Mouse (Mus musculus) fibroblast of lung, adult 2 months (primary cell): ENCODE measurements around the gene Slc5a5.

ENCODE experiments used
- DNase-seq: peaks from one replicate; pipeline ENCODE4 v3.0.0-alpha.2; 2011; ENCODE audit warnings: low read depth

Slc5a5 gene

DNA sequence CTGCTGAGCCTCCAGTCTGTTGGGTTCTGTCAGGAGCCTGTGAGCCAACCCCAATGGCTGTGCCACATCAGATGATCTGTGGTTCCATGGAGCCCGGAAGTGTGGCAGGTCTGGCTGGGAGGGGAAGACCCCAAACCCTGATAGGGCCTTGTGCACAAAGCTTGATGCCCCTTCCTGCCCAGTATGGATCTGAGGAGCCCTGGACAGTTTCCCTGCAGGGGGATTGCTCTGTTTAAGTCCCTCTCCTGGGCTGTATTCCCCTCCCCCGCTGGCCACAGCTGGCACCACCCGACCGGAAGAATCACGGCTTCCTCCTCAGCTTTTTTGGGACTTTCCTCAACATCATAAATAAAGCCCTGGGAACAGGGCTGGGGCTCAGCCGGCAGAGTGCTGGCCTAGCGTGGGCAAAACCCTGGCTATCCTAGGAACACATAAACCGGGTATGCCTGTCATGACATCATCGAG lies 59.5 kb downstream of the Slc5a5 start:
- no peak for DNase-seq
